Mouse (Mus musculus): ENCODE results near the gene Rgs16.

Gene Rgs16

GRCm38 (mm10) chr1:153720935-153721334, 19.2 kb upstream of the Rgs16 start:
- no peak for DNase-seq (ENCODE audit: low read depth)

GRCm38 (mm10) chr1:153721565-153722310, 18.4 kb upstream of the Rgs16 start:
- no peak for DNase-seq (ENCODE audit: low read depth)

- no peak for DNase-seq (ENCODE audit: low read depth)
These were observed 16.7 kb upstream of the Rgs16 start for GRCm38 (mm10) chr1:153723426-153723825.

GRCm38 (mm10) chr1:153726636-153727035, 13.5 kb upstream of the Rgs16 start:
- no peak for DNase-seq (ENCODE audit: low read depth)

GRCm38 (mm10) chr1:153729806-153730205, 10.3 kb upstream of the Rgs16 start:
- DNase-seq (ENCODE audit: low read depth): no peak

GRCm38 (mm10) chr1:153730671-153731070, 9.5 kb upstream of the Rgs16 start:
- no peak for DNase-seq (ENCODE audit: low read depth)

GRCm38 (mm10) chr1:153733181-153733580, 7.0 kb upstream of the Rgs16 start:
- DNase-seq (ENCODE audit: low read depth): no peak

GRCm38 (mm10) chr1:153734866-153735265, 5.3 kb upstream of the Rgs16 start:
- no peak for DNase-seq (ENCODE audit: low read depth)

- DNase-seq (ENCODE audit: low read depth): no peak
These were observed 4.1 kb upstream of the Rgs16 start for GRCm38 (mm10) chr1:153736096-153736495.

- DNase-seq (ENCODE audit: low read depth): no peak
These were observed 2.8 kb upstream of the Rgs16 start for GRCm38 (mm10) chr1:153737101-153738085.

- no peak for DNase-seq (ENCODE audit: low read depth)
These were observed 623 bp upstream of the Rgs16 start for GRCm38 (mm10) chr1:153739437-153740015.

- no peak for DNase-seq (ENCODE audit: low read depth)
These were observed 739 bp downstream of the Rgs16 start for GRCm38 (mm10) chr1:153740775-153741400.

- DNase-seq (ENCODE audit: low read depth): no peak
These were observed 1.6 kb downstream of the Rgs16 start for GRCm38 (mm10) chr1:153741551-153742316.

- DNase-seq (ENCODE audit: low read depth): peak; percentile 46
These were observed 2.4 kb downstream of the Rgs16 start for GRCm38 (mm10) chr1:153742374-153743155.

GRCm38 (mm10) chr1:153746119-153746670, 6.0 kb downstream of the Rgs16 start:
- no peak for DNase-seq (ENCODE audit: low read depth)

- peak; percentile 58 for DNase-seq (ENCODE audit: low read depth)
These were observed 6.6 kb downstream of the Rgs16 start for GRCm38 (mm10) chr1:153746728-153747127.

- no peak for DNase-seq (ENCODE audit: low read depth)
These were observed 7.8 kb downstream of the Rgs16 start for GRCm38 (mm10) chr1:153747861-153748530.

GRCm38 (mm10) chr1:153748549-153748948, 8.4 kb downstream of the Rgs16 start:
- DNase-seq (ENCODE audit: low read depth): peak; percentile 59

GRCm38 (mm10) chr1:153749211-153749801, 9.2 kb downstream of the Rgs16 start, which contains the start of gene Rnasel:
Gene Rnasel, plus strand, starts transcription at chr1:153749426.
- peak; percentile 82 for DNase-seq (ENCODE audit: low read depth)

All from c-Kit-positive CD71-positive TER-119-negative erythroid progenitor cells, embryonic 14.5 days (primary cell).